Mouse (Mus musculus): ENCODE measurements around the gene Arhgef18. TPM values are rescaled to one million over a fixed set of nuclear protein-coding genes. Genes with fewer than 3 reads are reported as not detected.
A peak's percentile ranks its signal among the peaks of the same experiment; 100 is the strongest.

Gene Arhgef18
- polyA plus RNA-seq, 1 experiment from 2014 or later: 6.9 TPM

GRCm38 (mm10) chr8:3354443-3354812, 38.4 kb upstream of the Arhgef18 start:
- Histone ChIP-seq H3K4me2 (ENCODE audit: low read depth, low read length) (no peak overlapping the region), H3K9me3 (ENCODE audit: control insufficient read depth, low read length) (no peaks in the 10 kb centered on the region), H3K4me1 (replicated peaks; ENCODE audit: control insufficient read depth, insufficient read depth, low read length) (no peaks in the 10 kb centered on the region; the same call in 1 of the 2 replicates), H3K27ac (ENCODE audit: low read length) (0 out of 2 replicates have a peak overlapping the region, but pooled peaks have one; percentile 8), H3K4me3 (ENCODE audit: low read length) (no peak overlapping the region), H3K36me3 (ENCODE audit: control insufficient read depth, insufficient read depth, low read length) (no peaks in the 10 kb centered on the region), H3K9ac (ENCODE audit: low read length) (no peak overlapping the region), H3K27me3 (ENCODE audit: control insufficient read depth, insufficient read depth, low read depth, low read length) (no peaks in the 10 kb centered on the region)
- no peak for ATAC-seq (ENCODE audit: low read depth)
- WGBS: 62% methylated on average over 5 of the region's 5 CpGs

DNA sequence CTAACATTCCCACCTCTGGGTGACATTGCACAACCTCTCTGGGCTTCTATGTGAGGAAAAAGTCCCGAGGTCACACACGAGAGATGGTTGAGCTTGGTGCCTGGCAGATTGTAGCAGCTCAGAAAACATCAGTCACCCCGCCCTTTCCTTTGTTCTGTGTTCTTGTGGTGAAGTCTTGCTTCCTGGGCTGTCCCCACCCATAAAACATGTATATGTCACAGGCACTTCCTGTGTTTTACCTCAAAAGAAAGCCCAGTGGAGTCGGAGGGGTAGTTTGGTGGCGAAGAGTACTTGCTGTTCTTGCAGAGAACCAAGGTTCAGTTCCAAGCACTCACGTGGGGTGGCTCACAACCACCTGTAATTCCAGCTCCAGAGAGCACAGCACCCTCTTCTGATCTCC, 37.2 kb upstream of the Arhgef18 start:
- Histone ChIP-seq H3K27ac (ENCODE audit: low read length) (no peak overlapping the region), H3K4me1 (replicated peaks; ENCODE audit: control insufficient read depth, insufficient read depth, low read length) (no peaks in the 10 kb centered on the region; the same call in 1 of the 2 replicates), H3K4me3 (ENCODE audit: low read length) (no peak overlapping the region), H3K9me3 (ENCODE audit: control insufficient read depth, low read length) (no peaks in the 10 kb centered on the region), H3K9ac (ENCODE audit: low read length) (no peak overlapping the region), H3K27me3 (ENCODE audit: control insufficient read depth, insufficient read depth, low read depth, low read length) (no peaks in the 10 kb centered on the region), H3K4me2 (ENCODE audit: low read depth, low read length) (no peak overlapping the region), H3K36me3 (ENCODE audit: control insufficient read depth, insufficient read depth, low read length) (no peaks in the 10 kb centered on the region)
- no peak for ATAC-seq (ENCODE audit: low read depth)
- 81% methylated on average over 6 of the region's 6 CpGs for WGBS

GRCm38 (mm10) chr8:3358060-3358459, 34.7 kb upstream of the Arhgef18 start:
- 7% methylated on average over 4 of the region's 4 CpGs for WGBS
- Histone ChIP-seq H3K9me3 (ENCODE audit: control insufficient read depth, low read length) (no peaks in the 10 kb centered on the region), H3K4me3 (ENCODE audit: low read length) (no peak overlapping the region), H3K36me3 (ENCODE audit: control insufficient read depth, insufficient read depth, low read length) (no peaks in the 10 kb centered on the region), H3K4me2 (ENCODE audit: low read depth, low read length) (no peak overlapping the region), H3K9ac (ENCODE audit: low read length) (no peak overlapping the region), H3K4me1 (replicated peaks; ENCODE audit: control insufficient read depth, insufficient read depth, low read length) (no peaks in the 10 kb centered on the region; the same call in 1 of the 2 replicates), H3K27me3 (ENCODE audit: control insufficient read depth, insufficient read depth, low read depth, low read length) (no peaks in the 10 kb centered on the region), H3K27ac (ENCODE audit: low read length) (no peak overlapping the region)
- ATAC-seq (ENCODE audit: low read depth): no peak

DNA sequence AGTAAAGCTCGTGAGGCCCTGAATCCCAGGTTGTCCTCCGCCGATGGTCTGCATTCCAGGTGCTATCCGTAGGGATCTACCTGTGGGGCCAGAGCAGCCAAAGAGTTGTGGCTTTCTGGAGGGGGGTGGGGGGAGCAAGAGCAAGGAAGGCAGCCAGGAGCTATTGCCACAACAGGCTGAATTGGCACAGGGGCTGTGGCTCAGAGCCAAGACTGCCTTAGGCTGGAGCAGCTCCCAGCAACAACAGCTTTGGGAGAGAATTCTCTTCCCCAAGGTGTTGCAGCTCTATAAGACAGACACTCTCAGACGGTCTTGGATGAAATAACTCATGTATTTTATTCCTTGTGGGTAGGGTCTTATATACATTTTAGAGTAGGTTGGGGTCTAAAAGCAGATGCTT, 25.7 kb upstream of the Arhgef18 start:
- 77% methylated on average over 5 of the region's 5 CpGs for WGBS
- Histone ChIP-seq H3K36me3 (ENCODE audit: control insufficient read depth, insufficient read depth, low read length) (no peaks in the 10 kb centered on the region), H3K4me2 (ENCODE audit: low read depth, low read length) (no peak overlapping the region), H3K4me3 (ENCODE audit: low read length) (no peak overlapping the region), H3K9ac (ENCODE audit: low read length) (no peak overlapping the region), H3K27ac (ENCODE audit: low read length) (no peak overlapping the region), H3K27me3 (ENCODE audit: control insufficient read depth, insufficient read depth, low read depth, low read length) (no peaks in the 10 kb centered on the region), H3K9me3 (ENCODE audit: control insufficient read depth, low read length) (no peaks in the 10 kb centered on the region), H3K4me1 (replicated peaks; ENCODE audit: control insufficient read depth, insufficient read depth, low read length) (no peaks in the 10 kb centered on the region)
- ATAC-seq (ENCODE audit: low read depth): no peak

DNA sequence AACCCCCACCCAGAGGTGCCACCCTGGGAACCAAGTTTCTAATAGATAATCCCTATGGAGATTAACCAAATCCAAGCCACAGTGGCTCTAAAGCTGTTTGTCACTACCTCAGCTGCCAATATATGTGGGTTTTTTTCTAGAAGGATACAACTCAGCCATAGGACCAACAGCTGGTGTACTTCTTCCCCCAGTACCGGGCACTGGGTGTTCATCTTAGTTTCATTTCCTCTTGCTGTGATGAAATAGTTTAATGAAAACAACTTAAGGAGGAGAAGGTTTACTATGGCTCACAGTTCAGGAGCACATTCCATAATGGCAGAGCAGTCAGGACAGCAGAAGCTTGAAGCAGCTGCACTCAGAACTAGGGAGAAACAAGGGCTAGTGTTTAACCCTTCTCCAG, 24.7 kb upstream of the Arhgef18 start:
- Histone ChIP-seq H3K4me3 (ENCODE audit: low read length) (no peak overlapping the region), H3K9ac (ENCODE audit: low read length) (no peak overlapping the region), H3K27me3 (ENCODE audit: control insufficient read depth, insufficient read depth, low read depth, low read length) (no peaks in the 10 kb centered on the region), H3K36me3 (ENCODE audit: control insufficient read depth, insufficient read depth, low read length) (no peaks in the 10 kb centered on the region), H3K27ac (ENCODE audit: low read length) (no peak overlapping the region), H3K4me1 (replicated peaks; ENCODE audit: control insufficient read depth, insufficient read depth, low read length) (no peaks in the 10 kb centered on the region), H3K9me3 (ENCODE audit: control insufficient read depth, low read length) (no peaks in the 10 kb centered on the region), H3K4me2 (ENCODE audit: low read depth, low read length) (no peak overlapping the region)
- WGBS: 76% methylated on average over 1 of the region's 1 CpGs
- ATAC-seq (ENCODE audit: low read depth): no peak

DNA sequence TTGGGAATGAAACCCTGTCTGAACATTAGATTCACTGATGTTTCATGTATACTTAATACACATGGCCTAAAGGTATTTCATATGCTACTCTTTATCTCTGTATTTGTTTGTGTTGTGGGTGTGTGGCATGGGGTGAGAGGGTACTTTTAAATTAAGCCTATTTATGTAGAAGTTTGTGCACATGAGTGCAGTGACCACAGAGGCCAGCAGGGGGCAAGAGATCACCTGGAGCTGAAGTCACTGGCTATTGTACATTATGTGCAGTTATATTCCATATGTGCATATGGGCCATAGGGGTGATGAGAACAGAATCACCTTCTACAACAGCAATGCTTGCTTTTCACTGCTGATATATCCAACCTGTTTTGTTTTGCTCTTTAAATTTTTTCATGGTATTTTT, 17.1 kb upstream of the Arhgef18 start:
- no peak for ATAC-seq (ENCODE audit: low read depth)
- no peaks in the 10 kb centered on the region for H3K9me3 ChIP-seq (ENCODE audit: control insufficient read depth, low read length)
- H3K27me3 ChIP-seq (ENCODE audit: control insufficient read depth, insufficient read depth, low read depth, low read length): no peaks in the 10 kb centered on the region
- H3K9ac ChIP-seq (ENCODE audit: low read length): no peak overlapping the region
- H3K4me3 ChIP-seq (ENCODE audit: low read length): no peak overlapping the region
- no peak overlapping the region for H3K4me2 ChIP-seq (ENCODE audit: low read depth, low read length)
- no peaks in the 10 kb centered on the region for H3K36me3 ChIP-seq (ENCODE audit: control insufficient read depth, insufficient read depth, low read length)
- H3K27ac ChIP-seq (ENCODE audit: low read length): no peak overlapping the region
- H3K4me1 ChIP-seq (replicated peaks; ENCODE audit: control insufficient read depth, insufficient read depth, low read length): 0 out of 2 replicates have a peak, but pooled peaks cover 2% of the 10 kb centered on the region

DNA sequence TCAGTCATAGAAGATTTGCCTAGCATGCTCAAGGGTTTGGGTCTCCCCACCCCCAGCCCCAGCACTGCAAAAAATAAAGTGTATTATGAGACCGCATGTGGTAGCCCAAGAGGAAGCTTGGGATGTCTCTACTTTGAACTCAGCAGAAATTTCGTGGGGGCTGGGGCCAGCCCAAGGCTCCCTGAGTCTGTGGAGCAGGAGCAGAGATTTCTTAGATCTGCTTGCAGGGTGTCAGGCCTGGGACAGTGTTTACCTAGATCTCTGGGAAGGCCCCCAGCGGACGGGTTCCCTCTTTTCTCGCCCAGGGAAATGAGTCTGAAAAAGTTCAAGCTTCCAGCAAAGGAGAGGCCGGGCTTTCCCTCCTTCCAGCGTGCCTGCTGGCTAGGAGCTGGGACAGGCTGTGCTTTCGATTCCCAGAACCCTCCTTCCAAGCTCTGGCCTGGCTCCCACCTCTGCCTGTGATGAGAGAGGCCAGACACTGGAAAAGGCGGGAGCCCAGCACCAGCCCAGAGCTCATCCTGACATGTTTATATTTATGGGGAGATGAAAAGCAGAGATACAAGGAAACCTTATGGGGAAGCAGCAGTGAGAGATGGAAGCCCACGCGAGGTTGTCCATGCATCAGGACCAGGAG, 16.0 kb upstream of the Arhgef18 start:
- H3K27ac ChIP-seq (ENCODE audit: low read length): no peak overlapping the region
- 0 out of 2 replicates have a peak, but pooled peaks cover 2% of the 10 kb centered on the region for H3K4me1 ChIP-seq (replicated peaks; ENCODE audit: control insufficient read depth, insufficient read depth, low read length)
- no peak overlapping the region for H3K4me3 ChIP-seq (ENCODE audit: low read length)
- 0 out of 2 replicates have a peak overlapping the region, but pooled peaks have one; percentile 11 for H3K9ac ChIP-seq (ENCODE audit: low read length)
- H3K9me3 ChIP-seq (ENCODE audit: control insufficient read depth, low read length): no peaks in the 10 kb centered on the region
- WGBS: 26% methylated on average over 11 of the region's 11 CpGs
- ATAC-seq (ENCODE audit: low read depth): no peak
- no peaks in the 10 kb centered on the region for H3K27me3 ChIP-seq (ENCODE audit: control insufficient read depth, insufficient read depth, low read depth, low read length)
- H3K36me3 ChIP-seq (ENCODE audit: control insufficient read depth, insufficient read depth, low read length): no peaks in the 10 kb centered on the region
- H3K4me2 ChIP-seq (ENCODE audit: low read depth, low read length): no peak overlapping the region

GRCm38 (mm10) chr8:3387286-3387685, 5.5 kb upstream of the Arhgef18 start:
- Histone ChIP-seq H3K4me1 (replicated peaks; ENCODE audit: control insufficient read depth, insufficient read depth, low read length) (peaks cover 2% of the 10 kb centered on the region), H3K36me3 (ENCODE audit: control insufficient read depth, insufficient read depth, low read length) (no peaks in the 10 kb centered on the region), H3K9ac (ENCODE audit: low read length) (no peak overlapping the region), H3K9me3 (ENCODE audit: control insufficient read depth, low read length) (no peaks in the 10 kb centered on the region), H3K4me3 (ENCODE audit: low read length) (no peak overlapping the region), H3K27ac (ENCODE audit: low read length) (no peak overlapping the region), H3K4me2 (ENCODE audit: low read depth, low read length) (no peak overlapping the region), H3K27me3 (ENCODE audit: control insufficient read depth, insufficient read depth, low read depth, low read length) (no peaks in the 10 kb centered on the region)
- peak; percentile 62; the same call in 1 of the 2 replicates for ATAC-seq (ENCODE audit: low read depth)
- 39% methylated on average over 6 of the region's 6 CpGs for WGBS

GRCm38 (mm10) chr8:3388591-3389338, 4.0 kb upstream of the Arhgef18 start:
- H3K27ac ChIP-seq (ENCODE audit: low read length): no peak overlapping the region
- H3K36me3 ChIP-seq (ENCODE audit: control insufficient read depth, insufficient read depth, low read length): no peaks in the 10 kb centered on the region
- H3K4me2 ChIP-seq (ENCODE audit: low read depth, low read length): no peak overlapping the region
- H3K9ac ChIP-seq (ENCODE audit: low read length): no peak overlapping the region
- WGBS: 54% methylated on average over 9 of the region's 9 CpGs
- H3K4me1 ChIP-seq (replicated peaks; ENCODE audit: control insufficient read depth, insufficient read depth, low read length): peaks cover 7% of the 10 kb centered on the region
- no peak for ATAC-seq (ENCODE audit: low read depth)
- H3K27me3 ChIP-seq (ENCODE audit: control insufficient read depth, insufficient read depth, low read depth, low read length): no peaks in the 10 kb centered on the region
- H3K4me3 ChIP-seq (ENCODE audit: low read length): no peak overlapping the region
- no peaks in the 10 kb centered on the region for H3K9me3 ChIP-seq (ENCODE audit: control insufficient read depth, low read length)

All from lung, embryonic 16.5 days (tissue).